Comparison of ENCODE assay signal across 8 mouse cellular contexts in the genomic region with DNA sequence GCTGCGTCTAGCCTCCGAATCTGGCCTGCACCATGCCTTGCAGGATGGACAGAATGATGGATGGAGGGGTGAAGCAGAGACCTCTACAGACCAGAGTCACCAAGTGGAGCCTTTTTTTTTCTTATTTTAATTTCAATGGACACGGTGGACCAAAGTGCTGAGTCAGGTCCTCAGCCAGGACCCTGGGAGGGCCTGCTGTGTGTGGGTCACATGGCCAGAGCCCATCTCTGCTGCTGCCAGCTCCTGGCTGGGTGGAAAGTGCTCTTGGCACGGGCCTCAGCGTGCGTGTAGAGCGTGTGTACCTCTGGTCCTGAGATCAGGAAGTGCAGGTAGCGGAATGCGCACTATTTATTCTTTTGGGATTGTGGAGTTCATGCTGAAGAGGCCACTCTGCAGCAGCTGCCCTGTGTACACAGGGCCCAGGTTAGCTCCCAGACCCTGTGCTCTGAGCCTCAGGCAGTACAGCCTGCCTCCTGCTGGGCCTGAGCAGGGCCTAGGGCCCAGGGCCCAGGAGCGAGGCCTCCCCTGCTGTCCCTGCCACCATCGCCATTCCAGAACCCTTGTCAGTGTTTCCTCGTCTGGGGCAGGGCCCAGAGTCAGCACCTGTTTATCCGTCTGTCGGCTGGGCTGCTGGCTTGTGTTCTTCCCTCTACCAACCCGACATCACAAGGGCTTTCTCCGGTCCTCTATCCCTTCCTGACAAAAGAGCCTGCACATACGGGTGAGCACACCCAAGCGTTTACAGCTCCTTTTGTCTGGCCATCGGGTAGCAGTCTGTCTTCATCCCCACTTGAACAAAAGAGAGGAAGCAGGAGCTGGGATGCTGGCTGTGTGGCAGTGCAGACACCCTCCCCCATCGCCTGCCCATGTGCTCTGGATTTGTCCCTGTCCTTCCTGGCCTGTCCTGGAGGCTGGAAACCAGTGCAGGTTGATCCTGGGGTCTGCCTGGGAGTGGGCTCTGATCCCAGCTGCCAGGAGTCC. TPM values are rescaled to one million over a fixed set of nuclear protein-coding genes. Genes with fewer than 3 reads are reported as not detected.
DNase-seq lines count a peak whose midpoint lies in the region; ATAC-seq and TF ChIP-seq lines count a peak whose summit lies in the region.
"Had no signal": no experiment of that assay in that cellular context is flagged by ENCODE, and none has a peak within 500 bp of the region (broad histone marks: within the 10 kb centered on the region; RNA-seq: fewer than 3 reads in every experiment).

No protein-coding gene starts in this region.

- H3K4me1 ChIP-seq in E14TG2a.4 (replicated peaks; ENCODE audit: low read depth, low read length) (peaks cover 81% of the 10 kb centered on the region), ES-Bruce4 (ENCODE audit: control insufficient read depth, insufficient read depth, low read length) (peaks cover 16% of the 10 kb centered on the region)
- H3K4me1 ChIP-seq in embryonic facial prominence, embryonic 13.5 days, result no peaks in the 10 kb centered on the region

- H3K4me3 ChIP-seq in E14TG2a.4 (replicated peaks; ENCODE audit: low read length), result peak overlapping the region; percentile 70
- H3K4me3 ChIP-seq in ES-Bruce4 (ENCODE audit: low read depth, low read length), result 0 out of 2 replicates have a peak overlapping the region, but pooled peaks have one; percentile 1
- no peak overlapping the region for H3K4me3 ChIP-seq in embryonic facial prominence, embryonic 13.5 days

- H3K9ac ChIP-seq in ES-Bruce4 (ENCODE audit: low read depth, poor library complexity, severe bottlenecking), result 0 out of 2 replicates have a peak overlapping the region, but pooled peaks have one; percentile 4
- H3K9ac ChIP-seq in embryonic facial prominence, embryonic 13.5 days, result 0 out of 2 replicates have a peak overlapping the region, but pooled peaks have one; percentile 21

- peak overlapping the region; percentile 82 for H3K27ac ChIP-seq in ES-Bruce4 (ENCODE audit: insufficient read depth, low read length)
- H3K27ac ChIP-seq in embryonic facial prominence, embryonic 13.5 days, result no peak overlapping the region
- H3K27ac ChIP-seq: macrophage had no signal

- no peak overlapping the region for H3K4me2 ChIP-seq in embryonic facial prominence, embryonic 13.5 days

- TF ChIP-seq CTCF in E14TG2a.4 (conservative IDR thresholded peaks at IDR 0.05; ENCODE audit: low read length) (no peak), ES-Bruce4 (IDR thresholded peaks at IDR 0.05; ENCODE audit: low read depth, low read length) (no peak)

- WGBS in embryonic facial prominence, embryonic 13.5 days, result 52% methylated on average over 20 of the region's 20 CpGs

- H3K9me3 ChIP-seq in E14TG2a.4 (ENCODE audit: low read length) (no peaks in the 10 kb centered on the region), ES-Bruce4 (replicated peaks; ENCODE audit: control insufficient read depth, insufficient read depth, low read length, poor library complexity, severe bottlenecking) (no peaks in the 10 kb centered on the region)
- no peaks in the 10 kb centered on the region for H3K9me3 ChIP-seq in embryonic facial prominence, embryonic 13.5 days

- H3K36me3 ChIP-seq in E14TG2a.4 (ENCODE audit: insufficient read depth, low read length) (peaks cover 87% of the 10 kb centered on the region), ES-Bruce4 (ENCODE audit: control insufficient read depth, insufficient read depth, low read length, poor library complexity, severe bottlenecking) (no peaks in the 10 kb centered on the region)
- peaks cover 88% of the 10 kb centered on the region for H3K36me3 ChIP-seq in embryonic facial prominence, embryonic 13.5 days

- DNase-seq in lung, postnatal 10 days, result peak; percentile 53
- no peak for DNase-seq in urinary bladder, postnatal 4 days (ENCODE audit: low spot score in 2 of 2)
- DNase-seq in frontal cortex, postnatal 14 days (ENCODE audit: low spot score in 2 of 2), result no peak

- TF ChIP-seq EP300 in ES-Bruce4 (IDR thresholded peaks at IDR 0.05; ENCODE audit: insufficient read depth, low read depth, low read length), result peak; percentile 73; the same call in 1 of the 2 replicates

- no peak for ATAC-seq in embryonic facial prominence, embryonic 13.5 days (ENCODE audit: insufficient number of reproducible peaks, insufficient read depth, low FRiP score, low TSS enrichment, low read depth)
- no peak for ATAC-seq in activated CD4-positive, CD25-positive, alpha-beta regulatory T cell, adult 4 months

- no peak for TF ChIP-seq POLR2A in ES-Bruce4 (IDR thresholded peaks at IDR 0.05; ENCODE audit: insufficient read depth, low read length)

- H3K27me3 ChIP-seq in E14TG2a.4 (ENCODE audit: insufficient read depth, low read length) (no peaks in the 10 kb centered on the region), ES-Bruce4 (ENCODE audit: control insufficient read depth, insufficient read depth, low read length, poor library complexity, severe bottlenecking) (no peaks in the 10 kb centered on the region)
- no peaks in the 10 kb centered on the region for H3K27me3 ChIP-seq in embryonic facial prominence, embryonic 13.5 days

RNA-seq across cellular contexts. Expression of a gene that starts 7.4 kb away (rescaled TPM):
- 42.3 and 44.3 TPM in 2 replicates for polyA plus RNA-seq in ES-Bruce4 (2011; ENCODE audit: insufficient read depth, insufficient read length, low read depth, missing spikeins)
- 31.9 and 34.9 TPM in 2 replicates for polyA plus RNA-seq in embryonic facial prominence, embryonic 13.5 days (2015; fragmentation: Nextera tagmentation; extraction: Ambion mirVana)
- polyA plus RNA-seq in activated CD4-positive, CD25-positive, alpha-beta regulatory T cell, adult 4 months (2017; shearing (Covaris generic)), result 10 to 100 TPM; 15.3 to 18.3 TPM

RNA-seq across cellular contexts. Expression of a gene that starts 16.1 kb away (rescaled TPM):
- polyA plus RNA-seq in ES-Bruce4 (2011; ENCODE audit: insufficient read depth, insufficient read length, low read depth, missing spikeins), result 8.9 and 12.3 TPM in 2 replicates
- 22.5 and 25.0 TPM in 2 replicates for polyA plus RNA-seq in embryonic facial prominence, embryonic 13.5 days (2015; fragmentation: Nextera tagmentation; extraction: Ambion mirVana)
- polyA plus RNA-seq in activated CD4-positive, CD25-positive, alpha-beta regulatory T cell, adult 4 months (2017; shearing (Covaris generic)), result 1 to 10 TPM; 2.9 to 3.5 TPM

RNA-seq across cellular contexts. Expression of a gene that starts 16.4 kb away (rescaled TPM):
- polyA plus RNA-seq in ES-Bruce4 (2011; ENCODE audit: insufficient read depth, insufficient read length, low read depth, missing spikeins), result 83.1 and 91.6 TPM in 2 replicates
- 150 and 163 TPM in 2 replicates for polyA plus RNA-seq in embryonic facial prominence, embryonic 13.5 days (2015; fragmentation: Nextera tagmentation; extraction: Ambion mirVana)
- polyA plus RNA-seq in activated CD4-positive, CD25-positive, alpha-beta regulatory T cell, adult 4 months (2017; shearing (Covaris generic)), result 10 to 100 TPM; 46.4 to 73.2 TPM

RNA-seq across cellular contexts. Expression of a gene that starts 35.4 kb away (rescaled TPM):
- 16.6 and 18.6 TPM in 2 replicates for polyA plus RNA-seq in ES-Bruce4 (2011; ENCODE audit: insufficient read depth, insufficient read length, low read depth, missing spikeins)
- polyA plus RNA-seq in embryonic facial prominence, embryonic 13.5 days (2015; fragmentation: Nextera tagmentation; extraction: Ambion mirVana), result 23.9 and 27.7 TPM in 2 replicates
- polyA plus RNA-seq in activated CD4-positive, CD25-positive, alpha-beta regulatory T cell, adult 4 months (2017; shearing (Covaris generic)), result 1 to 10 TPM; 1.3 to 7.4 TPM

RNA-seq across cellular contexts. Expression of a gene that starts 40.3 kb away (rescaled TPM):
- 30.8 and 32.5 TPM in 2 replicates for polyA plus RNA-seq in ES-Bruce4 (2011; ENCODE audit: insufficient read depth, insufficient read length, low read depth, missing spikeins)
- 84.8 and 85.8 TPM in 2 replicates for polyA plus RNA-seq in embryonic facial prominence, embryonic 13.5 days (2015; fragmentation: Nextera tagmentation; extraction: Ambion mirVana)
- 100 to 1,000 TPM in 1 of 2 experiments, 10 to 100 TPM in 1; 80.5 to 105 TPM for polyA plus RNA-seq in activated CD4-positive, CD25-positive, alpha-beta regulatory T cell, adult 4 months (2017; shearing (Covaris generic))
